Mouse (Mus musculus): ENCODE data around the gene Six2. TPM values are rescaled to one million over a fixed set of nuclear protein-coding genes. Genes with fewer than 3 reads are reported as not detected.

The Six2 gene
- polyA plus RNA-seq, 1 experiment from 2014 or later: 5.6 TPM

DNA sequence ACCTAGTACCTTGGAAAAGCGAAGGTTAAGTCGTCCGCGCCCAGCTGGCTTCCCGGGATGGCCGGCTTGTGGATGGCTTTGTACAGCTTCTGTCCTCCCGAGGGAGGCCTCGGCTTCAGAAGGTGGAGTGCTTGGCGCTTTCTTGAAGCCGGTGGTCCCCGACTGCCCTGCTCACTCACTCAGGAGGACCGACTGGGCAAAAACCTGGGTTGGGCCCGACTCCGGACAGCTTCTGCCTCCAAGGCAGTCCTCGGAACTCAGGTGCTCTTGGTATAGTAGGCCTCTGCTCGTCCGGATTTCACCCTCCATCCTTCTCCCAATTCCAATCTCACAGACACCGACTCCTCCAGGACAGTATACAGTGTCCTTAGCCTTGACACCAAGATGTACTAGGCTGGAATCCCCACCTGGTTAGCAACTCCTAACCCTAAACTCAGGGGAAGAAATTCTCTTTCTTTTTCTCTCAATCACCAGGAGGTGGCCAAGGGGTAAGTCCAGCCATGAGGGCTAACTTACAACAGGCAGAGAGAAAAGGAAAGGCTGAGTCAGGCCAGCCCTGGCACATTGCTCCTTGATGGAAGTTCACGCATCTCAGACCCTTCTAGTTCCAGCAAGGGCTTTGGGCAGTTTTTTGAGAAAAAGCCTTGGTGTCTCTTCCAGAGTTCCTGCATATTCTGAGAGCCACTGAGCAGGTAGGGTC lies 7.1 kb downstream of the Six2 start:
- H3K27ac ChIP-seq: no peak overlapping the region
- DNase-seq (ENCODE audit: low spot score): peak; percentile 40
- peak overlapping the region; percentile 16 for H3K4me3 ChIP-seq
- peaks cover 33% of the 10 kb centered on the region for H3K4me1 ChIP-seq (replicated peaks)
- peaks cover 100% of the 10 kb centered on the region for H3K27me3 ChIP-seq (ENCODE audit: insufficient read depth, poor library complexity, severe bottlenecking)
- no peaks in the 10 kb centered on the region for H3K36me3 ChIP-seq
- 3% methylated on average over 19 of the region's 19 CpGs for WGBS
- H3K9me3 ChIP-seq: no peaks in the 10 kb centered on the region

DNA sequence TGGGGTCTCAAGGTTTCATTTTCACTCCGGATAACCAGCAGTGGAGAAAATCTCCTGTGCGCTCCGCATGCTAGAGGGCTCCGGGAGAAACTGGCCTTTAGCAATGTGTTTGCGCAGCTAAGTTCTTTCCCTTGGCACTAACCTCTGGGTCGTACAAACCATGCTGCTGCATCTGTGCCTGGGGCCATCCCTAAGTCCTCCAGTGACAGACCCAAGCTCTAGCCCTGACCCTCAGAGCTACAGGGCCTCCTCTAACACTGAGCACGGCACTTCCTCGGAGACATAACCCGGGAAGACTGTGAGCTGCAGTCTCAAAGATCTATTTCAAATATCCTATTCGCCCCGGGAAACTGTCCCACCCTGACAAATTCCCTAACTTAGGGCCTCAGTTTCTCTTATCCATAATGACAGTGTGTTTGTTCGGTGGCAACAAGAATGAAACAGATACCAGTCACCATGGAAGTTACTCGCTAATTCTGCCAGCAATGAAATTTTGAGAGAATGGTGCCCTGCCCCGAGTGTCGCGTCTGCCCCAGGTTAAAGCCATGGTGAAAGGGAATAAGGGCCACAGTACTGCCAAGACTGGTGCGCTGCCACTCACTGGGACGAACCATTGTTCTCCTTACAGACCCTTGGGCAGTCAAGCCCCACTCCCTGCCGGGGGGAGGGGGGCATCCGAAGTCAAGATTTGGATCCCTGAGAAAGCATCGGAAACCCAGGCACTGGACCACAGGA lies 7.8 kb downstream of the Six2 start:
- Histone ChIP-seq H3K27me3 (ENCODE audit: insufficient read depth, poor library complexity, severe bottlenecking) (peaks cover 100% of the 10 kb centered on the region), H3K4me1 (replicated peaks) (peaks cover 29% of the 10 kb centered on the region), H3K36me3 (no peaks in the 10 kb centered on the region), H3K9me3 (no peaks in the 10 kb centered on the region), H3K27ac (no peak overlapping the region), H3K4me3 (peak overlapping the region; percentile 32)
- DNase-seq (ENCODE audit: low spot score): peak; percentile 42
- 2% methylated on average over 21 of the region's 21 CpGs for WGBS

DNA sequence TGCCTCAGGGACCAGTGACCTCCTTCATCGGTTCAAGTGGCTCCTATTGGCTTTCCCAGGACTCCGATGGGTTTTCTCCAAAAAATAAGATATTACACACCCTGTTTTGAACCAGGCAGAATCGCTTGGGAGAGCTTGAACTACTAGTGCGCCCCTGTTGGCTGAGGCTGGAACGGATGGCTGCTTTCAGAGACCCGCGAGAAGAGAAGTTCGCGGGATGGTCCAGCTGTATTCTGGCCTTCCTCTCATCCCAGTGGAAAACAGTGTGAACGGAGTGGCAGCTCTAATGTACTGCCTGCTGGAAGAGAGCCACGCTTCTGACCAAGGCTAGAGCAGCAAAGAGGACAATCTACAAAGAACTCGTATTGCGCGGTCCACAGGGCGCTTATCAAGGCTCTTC lies 8.4 kb downstream of the Six2 start:
- 3% methylated on average over 15 of the region's 15 CpGs for WGBS
- H3K27me3 ChIP-seq (ENCODE audit: insufficient read depth, poor library complexity, severe bottlenecking): peaks cover 100% of the 10 kb centered on the region
- no peaks in the 10 kb centered on the region for H3K36me3 ChIP-seq
- no peak overlapping the region for H3K27ac ChIP-seq
- no peaks in the 10 kb centered on the region for H3K9me3 ChIP-seq
- peaks cover 24% of the 10 kb centered on the region for H3K4me1 ChIP-seq (replicated peaks)
- H3K4me3 ChIP-seq: peak overlapping the region; percentile 32
- peak; percentile 69 for DNase-seq (ENCODE audit: low spot score)

DNA sequence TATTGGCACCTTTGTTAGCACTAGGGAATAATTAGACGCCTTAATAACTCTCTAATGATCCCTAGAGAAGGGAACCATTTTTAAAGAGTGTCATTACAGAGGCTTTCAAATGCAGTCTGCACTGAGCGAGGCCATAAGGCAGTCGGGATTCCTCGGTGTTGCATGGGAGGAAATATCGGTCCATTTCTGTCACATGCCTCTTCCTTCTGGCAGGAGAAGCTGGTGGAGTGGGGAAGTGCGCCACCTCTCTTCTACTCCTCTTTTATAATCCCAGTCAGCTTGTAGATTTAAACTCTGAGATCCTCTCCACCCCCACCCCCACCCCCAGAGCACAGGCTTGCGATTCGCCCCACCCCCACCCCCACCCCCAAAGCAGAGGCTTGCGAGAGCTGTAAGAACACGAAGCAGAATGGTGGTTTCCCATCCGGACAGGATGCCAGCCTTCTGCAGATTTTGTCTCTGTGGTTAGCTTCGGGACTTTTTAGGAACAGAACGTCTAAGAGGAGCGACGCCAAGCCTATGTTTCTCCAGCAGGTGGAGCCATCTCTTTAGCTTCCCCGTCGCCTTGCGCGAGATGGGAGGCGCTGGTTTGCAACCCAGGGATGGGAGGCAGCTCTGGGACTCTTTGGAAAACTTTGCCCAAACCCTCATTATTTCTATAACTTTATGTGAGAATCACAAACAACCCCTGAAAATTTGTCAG lies 23.3 kb downstream of the Six2 start:
- DNase-seq (ENCODE audit: low spot score): peak; percentile 78
- 2% methylated on average over 20 of the region's 20 CpGs for WGBS

DNA sequence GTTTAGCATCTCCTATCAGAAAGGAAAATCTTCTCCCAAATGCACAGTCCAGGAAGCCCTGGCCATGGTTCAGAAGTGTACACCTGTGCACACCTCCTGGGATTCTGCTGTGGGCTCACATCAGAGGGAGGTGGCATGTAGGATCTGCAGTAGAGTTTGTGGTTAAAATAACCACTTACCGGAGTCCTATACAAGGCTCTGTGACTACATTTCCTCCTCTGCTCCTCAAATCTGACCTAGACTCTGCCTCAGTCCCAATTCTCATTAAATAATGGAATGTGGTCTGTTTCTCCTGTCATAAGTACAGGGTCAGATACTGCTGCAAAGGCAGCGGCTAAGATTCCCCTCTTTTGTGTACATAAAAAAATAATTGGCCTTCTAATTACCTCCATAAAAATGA lies 23.9 kb downstream of the Six2 start:
- Histone ChIP-seq H3K27me3 (ENCODE audit: insufficient read depth, poor library complexity, severe bottlenecking) (peaks cover 78% of the 10 kb centered on the region), H3K36me3 (no peaks in the 10 kb centered on the region), H3K4me3 (0 out of 2 replicates have a peak overlapping the region, but pooled peaks have one; percentile 47), H3K4me1 (replicated peaks) (peaks cover 9% of the 10 kb centered on the region; the same call in 1 of the 2 replicates), H3K9me3 (no peaks in the 10 kb centered on the region), H3K27ac (no peak overlapping the region)
- DNase-seq (ENCODE audit: low spot score): no peak
- 54% methylated on average over 2 of the region's 2 CpGs for WGBS

More for the DNA sequence above, 23.3 kb downstream of the Six2 start:
- Histone ChIP-seq H3K4me1 (replicated peaks) (peaks cover 9% of the 10 kb centered on the region; the same call in 1 of the 2 replicates), H3K27ac (no peak overlapping the region), H3K36me3 (no peaks in the 10 kb centered on the region), H3K4me3 (peak overlapping the region; percentile 47), H3K9me3 (no peaks in the 10 kb centered on the region), H3K27me3 (ENCODE audit: insufficient read depth, poor library complexity, severe bottlenecking) (peaks cover 81% of the 10 kb centered on the region)

DNA sequence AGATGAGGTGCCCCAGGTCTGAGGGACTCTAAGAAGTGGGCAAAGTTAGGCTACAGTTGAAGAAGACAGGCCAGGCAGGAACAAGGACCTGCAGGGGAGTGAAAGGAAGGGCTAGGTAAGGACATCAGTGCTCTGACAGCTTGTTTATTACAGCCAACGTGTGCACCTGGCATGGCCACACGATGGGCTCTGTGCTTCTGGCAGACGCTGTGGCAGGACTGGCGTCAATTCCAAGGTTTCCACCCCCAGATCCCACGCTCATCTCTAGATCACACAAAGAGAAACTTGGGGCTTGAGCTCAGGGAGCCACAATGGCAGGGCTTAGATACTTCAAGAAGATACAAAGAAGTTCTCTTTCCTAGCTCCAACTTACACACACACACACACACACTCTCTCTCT lies 26.6 kb downstream of the Six2 start:
- Histone ChIP-seq H3K4me3 (no peak overlapping the region), H3K36me3 (no peaks in the 10 kb centered on the region), H3K27me3 (ENCODE audit: insufficient read depth, poor library complexity, severe bottlenecking) (peaks cover 70% of the 10 kb centered on the region), H3K4me1 (replicated peaks) (peaks cover 9% of the 10 kb centered on the region; the same call in 1 of the 2 replicates), H3K9me3 (no peaks in the 10 kb centered on the region), H3K27ac (no peak overlapping the region)
- WGBS: 76% methylated on average over 5 of the region's 5 CpGs
- no peak for DNase-seq (ENCODE audit: low spot score)

DNA sequence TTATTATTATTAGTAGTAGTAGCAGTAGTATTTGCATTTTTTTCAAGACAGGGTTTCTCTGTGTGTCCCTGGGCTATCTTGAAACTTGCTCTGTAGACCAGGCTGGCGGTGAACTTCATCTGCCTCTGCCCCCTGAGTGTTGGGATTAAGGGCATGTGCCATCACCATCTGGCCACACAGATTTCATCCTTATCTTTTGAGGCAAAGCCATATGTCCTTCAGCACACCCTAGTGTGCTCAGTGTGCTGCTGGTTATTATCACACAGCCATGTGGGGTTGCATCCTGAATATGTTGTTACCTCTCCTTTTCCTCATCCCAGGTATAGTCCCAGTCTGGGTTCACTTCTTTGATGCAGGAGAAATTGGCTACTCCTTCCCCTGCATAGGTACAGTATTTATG lies 28.1 kb downstream of the Six2 start:
- H3K4me3 ChIP-seq: no peak overlapping the region

DNA sequence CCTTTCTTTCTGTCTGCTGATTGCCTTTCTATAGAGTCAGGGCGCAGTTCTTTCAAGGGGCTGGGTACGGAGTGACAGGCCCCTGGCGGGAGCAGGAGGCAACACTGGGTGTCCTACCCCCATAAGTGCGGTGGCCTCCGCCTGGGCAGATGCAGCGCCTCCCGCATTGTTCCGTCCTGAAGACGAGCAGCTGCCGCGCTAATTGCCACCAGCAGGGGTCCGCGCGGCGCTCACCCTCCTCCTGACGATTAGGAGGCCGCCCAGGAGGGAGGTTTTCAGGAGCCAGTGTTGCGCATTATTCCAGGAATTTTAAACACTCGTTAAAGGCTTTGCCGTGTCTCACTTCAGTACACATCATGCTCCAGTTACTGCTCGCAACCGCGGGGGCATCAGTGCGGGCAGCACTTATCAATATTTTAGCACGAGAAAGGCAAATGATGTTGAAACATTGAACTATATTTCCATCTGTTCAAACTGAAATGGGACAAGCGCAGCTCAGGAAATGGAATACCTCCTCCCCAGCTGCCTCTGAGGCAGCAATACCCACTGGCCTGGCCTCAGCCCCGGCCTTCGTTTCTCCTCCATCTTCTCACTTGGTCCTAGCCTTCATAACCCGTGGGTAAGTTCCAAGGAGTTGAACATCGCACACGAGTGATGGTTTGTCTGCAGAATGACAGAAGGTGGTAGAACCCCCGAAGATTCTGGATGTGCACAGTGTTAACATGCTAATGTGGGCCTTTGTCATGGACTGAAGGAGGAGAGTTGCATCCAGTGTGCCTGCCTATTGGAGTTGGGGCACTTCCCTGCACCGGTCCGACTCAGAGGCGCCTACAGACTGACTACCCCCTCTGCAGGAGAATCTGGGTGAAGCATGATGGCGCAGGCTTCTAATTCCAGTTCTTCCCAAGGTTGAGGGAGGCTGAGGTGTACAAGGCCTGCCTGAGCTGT lies 42.1 kb downstream of the Six2 start:
- peaks cover 95% of the 10 kb centered on the region for H3K27me3 ChIP-seq (ENCODE audit: insufficient read depth, poor library complexity, severe bottlenecking)
- H3K4me1 ChIP-seq (replicated peaks): peaks cover 15% of the 10 kb centered on the region
- 2% methylated on average over 36 of the region's 36 CpGs for WGBS

More for the DNA sequence above, 28.1 kb downstream of the Six2 start:
- no peak for DNase-seq (ENCODE audit: low spot score)
- Histone ChIP-seq H3K9me3 (no peaks in the 10 kb centered on the region), H3K27ac (no peak overlapping the region), H3K36me3 (no peaks in the 10 kb centered on the region), H3K4me1 (replicated peaks) (peaks cover 5% of the 10 kb centered on the region; the same call in 1 of the 2 replicates), H3K27me3 (ENCODE audit: insufficient read depth, poor library complexity, severe bottlenecking) (peaks cover 55% of the 10 kb centered on the region)
- WGBS: 83% methylated on average over 1 of the region's 1 CpGs

DNA sequence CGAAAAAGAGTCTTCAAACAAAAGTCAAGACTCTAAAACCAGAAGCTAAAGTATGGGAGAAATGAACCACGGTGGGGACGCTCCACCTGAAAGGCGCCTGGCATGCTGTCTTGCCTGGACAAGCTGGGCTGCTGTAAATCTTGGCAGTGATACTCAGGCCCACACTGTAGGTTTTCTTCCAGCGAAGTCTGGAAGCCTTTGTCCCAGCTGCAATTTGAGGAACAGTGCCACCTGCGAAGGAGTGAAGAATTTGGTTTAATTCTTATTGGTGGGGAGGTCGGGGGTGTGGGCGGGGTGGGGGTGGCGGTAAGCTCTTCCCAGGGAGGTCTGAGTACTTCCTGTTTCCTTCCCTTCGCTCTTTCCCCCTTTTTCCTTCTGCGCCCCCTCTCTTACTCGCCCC lies 42.8 kb downstream of the Six2 start:
- no peak for DNase-seq (ENCODE audit: low spot score)
- Histone ChIP-seq H3K4me3 (peak overlapping the region; percentile 50), H3K27me3 (ENCODE audit: insufficient read depth, poor library complexity, severe bottlenecking) (peaks cover 95% of the 10 kb centered on the region), H3K9me3 (no peaks in the 10 kb centered on the region), H3K27ac (peak overlapping the region; percentile 79), H3K4me1 (replicated peaks) (peaks cover 15% of the 10 kb centered on the region), H3K36me3 (no peaks in the 10 kb centered on the region)
- WGBS: 8% methylated on average over 10 of the region's 12 CpGs

More for the DNA sequence above, 42.1 kb downstream of the Six2 start:
- H3K9me3 ChIP-seq: no peaks in the 10 kb centered on the region
- no peaks in the 10 kb centered on the region for H3K36me3 ChIP-seq
- DNase-seq (ENCODE audit: low spot score): peak; percentile 76
- peak overlapping the region; percentile 50 for H3K4me3 ChIP-seq
- peak overlapping the region; percentile 79 for H3K27ac ChIP-seq

DNA sequence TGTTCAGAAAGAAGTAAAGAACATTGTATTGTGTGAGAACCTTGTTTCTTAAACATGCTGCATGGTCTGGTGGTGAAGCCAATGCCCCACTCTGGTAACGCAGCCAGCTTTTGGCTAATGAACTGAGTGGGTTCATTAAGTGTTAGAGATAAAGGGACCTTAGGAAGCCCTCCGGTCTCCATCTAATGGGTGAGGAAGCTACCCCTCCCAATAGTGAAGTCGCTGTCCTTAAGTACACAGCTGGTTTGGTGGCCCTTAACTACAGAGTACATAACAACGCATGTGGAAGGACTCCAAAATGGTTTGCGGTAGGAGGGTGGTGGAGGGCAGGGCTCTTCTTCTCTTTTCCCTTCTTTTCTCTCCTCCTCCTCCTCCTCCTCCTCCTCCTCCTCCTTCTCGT lies 50.2 kb downstream of the Six2 start:
- Histone ChIP-seq H3K36me3 (no peaks in the 10 kb centered on the region), H3K4me3 (no peak overlapping the region), H3K9me3 (no peaks in the 10 kb centered on the region), H3K27ac (no peak overlapping the region), H3K4me1 (replicated peaks) (no peaks in the 10 kb centered on the region), H3K27me3 (ENCODE audit: insufficient read depth, poor library complexity, severe bottlenecking) (peaks cover 79% of the 10 kb centered on the region)
- WGBS: 62% methylated on average over 6 of the region's 6 CpGs
- DNase-seq (ENCODE audit: low spot score): no peak

Data from hindbrain, embryonic 10.5 days (tissue).